Mouse (Mus musculus): Measurements from ENCODE around the gene Gm9922. TPM values are rescaled to one million over a fixed set of nuclear protein-coding genes. Genes with fewer than 3 reads are reported as not detected.
A peak's percentile ranks its signal among the peaks of the same experiment; 100 is the strongest.

The Gm9922 gene
- polyA plus RNA-seq, 1 experiment from 2014 or later: not detected

DNA sequence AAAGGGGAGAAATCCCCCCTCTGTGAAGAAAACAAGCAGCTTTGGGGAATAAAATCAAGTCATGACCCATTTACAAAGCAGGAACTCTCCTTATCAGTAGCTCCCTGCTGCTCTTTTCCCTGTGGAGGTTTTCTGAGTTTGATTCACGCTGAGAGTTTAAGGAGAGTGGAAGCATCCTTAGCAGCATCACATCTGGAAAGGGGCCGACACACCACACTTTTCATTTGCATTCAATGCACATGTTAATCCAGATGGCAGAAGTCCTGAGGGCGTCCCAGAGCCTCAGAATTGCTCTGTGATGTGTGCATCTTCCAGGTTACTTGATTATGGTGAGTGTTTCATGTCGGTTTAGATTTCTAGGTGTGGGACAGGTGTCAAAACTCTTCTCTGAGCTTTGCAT lies 25.8 kb upstream of the Gm9922 start:
- no peaks in the 10 kb centered on the region for H3K27me3 ChIP-seq (ENCODE audit: control insufficient read depth, insufficient read depth, low read length)
- H3K36me3 ChIP-seq (ENCODE audit: control insufficient read depth, insufficient read depth, low read length): no peaks in the 10 kb centered on the region
- 0 out of 2 replicates have a peak, but pooled peaks have one; percentile 17 for ATAC-seq (ENCODE audit: low read depth)
- no peak overlapping the region for H3K27ac ChIP-seq (ENCODE audit: low read depth, low read length)
- no peak overlapping the region for H3K4me3 ChIP-seq (ENCODE audit: low read depth, low read length)
- no peaks in the 10 kb centered on the region for H3K9me3 ChIP-seq (ENCODE audit: control insufficient read depth, low read length)
- H3K4me1 ChIP-seq (ENCODE audit: control insufficient read depth, insufficient read depth, low read length): no peaks in the 10 kb centered on the region
- no peak overlapping the region for H3K4me2 ChIP-seq (ENCODE audit: low read depth, low read length)
- WGBS: 36% methylated on average over 4 of the region's 4 CpGs
- H3K9ac ChIP-seq (replicated peaks; ENCODE audit: low read depth, low read length): no peak overlapping the region

DNA sequence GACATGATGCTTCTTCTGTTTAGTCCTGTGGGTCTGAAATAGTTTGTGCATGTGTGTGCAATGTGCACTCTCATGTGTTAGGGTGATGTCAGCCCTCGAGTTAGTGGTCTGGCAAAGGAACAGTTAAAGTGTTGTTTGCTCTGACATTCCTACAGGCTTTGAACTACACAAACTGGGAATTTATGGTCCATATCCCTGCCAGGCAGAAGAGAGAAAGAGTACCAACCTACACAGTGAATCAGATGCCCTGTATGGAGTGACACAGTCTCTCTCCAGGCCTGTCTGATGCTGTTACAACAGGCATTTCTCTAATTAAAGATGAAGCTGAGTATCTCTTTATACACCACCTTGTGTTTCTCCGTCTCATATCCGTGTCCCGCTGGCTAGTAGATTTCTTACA lies 21.3 kb upstream of the Gm9922 start:
- H3K27ac ChIP-seq (ENCODE audit: low read depth, low read length): no peak overlapping the region
- H3K27me3 ChIP-seq (ENCODE audit: control insufficient read depth, insufficient read depth, low read length): no peaks in the 10 kb centered on the region
- no peak overlapping the region for H3K9ac ChIP-seq (replicated peaks; ENCODE audit: low read depth, low read length)
- H3K36me3 ChIP-seq (ENCODE audit: control insufficient read depth, insufficient read depth, low read length): no peaks in the 10 kb centered on the region
- no peak overlapping the region for H3K4me3 ChIP-seq (ENCODE audit: low read depth, low read length)
- no peak for ATAC-seq (ENCODE audit: low read depth)
- H3K4me2 ChIP-seq (ENCODE audit: low read depth, low read length): no peak overlapping the region
- WGBS: 83% methylated on average over 4 of the region's 4 CpGs
- H3K9me3 ChIP-seq (ENCODE audit: control insufficient read depth, low read length): no peaks in the 10 kb centered on the region
- H3K4me1 ChIP-seq (ENCODE audit: control insufficient read depth, insufficient read depth, low read length): no peaks in the 10 kb centered on the region

- Histone ChIP-seq H3K9ac (replicated peaks; ENCODE audit: low read depth, low read length) (no peak overlapping the region), H3K27ac (ENCODE audit: low read depth, low read length) (no peak overlapping the region), H3K4me3 (ENCODE audit: low read depth, low read length) (no peak overlapping the region), H3K36me3 (ENCODE audit: control insufficient read depth, insufficient read depth, low read length) (no peaks in the 10 kb centered on the region), H3K9me3 (ENCODE audit: control insufficient read depth, low read length) (no peaks in the 10 kb centered on the region), H3K27me3 (ENCODE audit: control insufficient read depth, insufficient read depth, low read length) (no peaks in the 10 kb centered on the region), H3K4me2 (ENCODE audit: low read depth, low read length) (no peak overlapping the region), H3K4me1 (ENCODE audit: control insufficient read depth, insufficient read depth, low read length) (no peaks in the 10 kb centered on the region)
- 91% methylated on average over 7 of the region's 7 CpGs for WGBS
- no peak for ATAC-seq (ENCODE audit: low read depth)
Measured at GRCm38 (mm10) chr14:101748436-101748835, 18.8 kb upstream of the Gm9922 start.

DNA sequence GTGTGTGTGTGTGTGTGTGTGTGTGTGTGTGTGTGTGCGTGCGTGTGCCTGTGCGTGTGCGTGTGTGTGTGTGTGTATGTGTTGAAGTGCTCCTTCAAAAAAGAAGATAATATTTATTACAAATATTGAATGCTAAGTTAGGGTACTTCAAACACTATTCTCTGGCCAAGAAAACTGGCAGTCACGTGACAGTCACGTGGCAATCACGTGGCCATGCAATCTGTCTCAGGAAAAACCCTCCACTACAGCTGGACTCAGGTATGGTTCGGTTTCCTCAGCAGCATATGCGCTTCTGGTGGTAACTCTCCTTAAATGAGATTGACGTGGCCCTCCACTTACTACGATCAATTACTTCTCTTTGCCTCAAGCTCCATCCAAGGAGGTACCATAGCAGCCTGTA lies 18.2 kb upstream of the Gm9922 start:
- H3K36me3 ChIP-seq (ENCODE audit: control insufficient read depth, insufficient read depth, low read length): no peaks in the 10 kb centered on the region
- ATAC-seq (ENCODE audit: low read depth): no peak
- WGBS: 98% methylated on average over 11 of the region's 11 CpGs
- no peaks in the 10 kb centered on the region for H3K4me1 ChIP-seq (ENCODE audit: control insufficient read depth, insufficient read depth, low read length)
- no peaks in the 10 kb centered on the region for H3K27me3 ChIP-seq (ENCODE audit: control insufficient read depth, insufficient read depth, low read length)
- no peak overlapping the region for H3K9ac ChIP-seq (replicated peaks; ENCODE audit: low read depth, low read length)
- H3K27ac ChIP-seq (ENCODE audit: low read depth, low read length): no peak overlapping the region
- H3K4me3 ChIP-seq (ENCODE audit: low read depth, low read length): no peak overlapping the region
- no peaks in the 10 kb centered on the region for H3K9me3 ChIP-seq (ENCODE audit: control insufficient read depth, low read length)
- H3K4me2 ChIP-seq (ENCODE audit: low read depth, low read length): no peak overlapping the region

DNA sequence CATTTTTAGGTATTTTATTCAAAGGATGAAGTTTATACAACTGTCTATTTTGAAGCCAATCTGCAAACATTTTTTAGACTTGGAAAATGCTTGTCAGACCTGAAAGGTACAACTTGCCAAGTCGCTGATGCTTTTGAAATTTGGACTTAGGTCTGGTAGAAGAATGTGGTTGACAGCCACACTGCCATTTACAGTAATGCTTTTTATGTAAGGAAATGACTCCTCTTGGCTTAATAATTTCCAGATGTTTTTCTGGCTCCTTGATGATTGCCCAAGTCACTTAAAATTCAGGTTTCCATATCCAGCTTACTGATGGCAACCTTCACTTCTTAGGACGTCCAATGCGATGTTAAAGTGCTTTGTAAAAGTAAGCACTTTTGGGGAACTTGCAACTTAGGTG lies 17.0 kb upstream of the Gm9922 start:
- Histone ChIP-seq H3K4me1 (ENCODE audit: control insufficient read depth, insufficient read depth, low read length) (no peaks in the 10 kb centered on the region), H3K27me3 (ENCODE audit: control insufficient read depth, insufficient read depth, low read length) (no peaks in the 10 kb centered on the region), H3K27ac (ENCODE audit: low read depth, low read length) (no peak overlapping the region), H3K36me3 (ENCODE audit: control insufficient read depth, insufficient read depth, low read length) (no peaks in the 10 kb centered on the region), H3K4me2 (ENCODE audit: low read depth, low read length) (no peak overlapping the region), H3K9ac (replicated peaks; ENCODE audit: low read depth, low read length) (no peak overlapping the region), H3K4me3 (ENCODE audit: low read depth, low read length) (no peak overlapping the region), H3K9me3 (ENCODE audit: control insufficient read depth, low read length) (no peaks in the 10 kb centered on the region)
- 93% methylated on average over 3 of the region's 3 CpGs for WGBS
- no peak for ATAC-seq (ENCODE audit: low read depth)

GRCm38 (mm10) chr14:101737501-101737900 lies 7.9 kb upstream of the Gm9922 start:
- Histone ChIP-seq H3K9me3 (ENCODE audit: control insufficient read depth, low read length) (no peaks in the 10 kb centered on the region), H3K4me3 (ENCODE audit: low read depth, low read length) (no peak overlapping the region), H3K36me3 (ENCODE audit: control insufficient read depth, insufficient read depth, low read length) (no peaks in the 10 kb centered on the region), H3K4me2 (ENCODE audit: low read depth, low read length) (no peak overlapping the region), H3K4me1 (ENCODE audit: control insufficient read depth, insufficient read depth, low read length) (no peaks in the 10 kb centered on the region), H3K9ac (replicated peaks; ENCODE audit: low read depth, low read length) (no peak overlapping the region), H3K27me3 (ENCODE audit: control insufficient read depth, insufficient read depth, low read length) (no peaks in the 10 kb centered on the region), H3K27ac (ENCODE audit: low read depth, low read length) (no peak overlapping the region)
- 84% methylated on average over 4 of the region's 4 CpGs for WGBS
- ATAC-seq (ENCODE audit: low read depth): no peak

GRCm38 (mm10) chr14:101733542-101734303 lies 4.1 kb upstream of the Gm9922 start:
- no peak overlapping the region for H3K9ac ChIP-seq (replicated peaks; ENCODE audit: low read depth, low read length)
- H3K4me2 ChIP-seq (ENCODE audit: low read depth, low read length): no peak overlapping the region
- H3K36me3 ChIP-seq (ENCODE audit: control insufficient read depth, insufficient read depth, low read length): no peaks in the 10 kb centered on the region
- H3K9me3 ChIP-seq (ENCODE audit: control insufficient read depth, low read length): no peaks in the 10 kb centered on the region
- ATAC-seq (ENCODE audit: low read depth): no peak; the same call in 1 of the 2 replicates
- peaks cover 10% of the 10 kb centered on the region; the same call in 1 of the 2 replicates for H3K4me1 ChIP-seq (ENCODE audit: control insufficient read depth, insufficient read depth, low read length)
- H3K27ac ChIP-seq (ENCODE audit: low read depth, low read length): no peak overlapping the region
- no peak overlapping the region for H3K4me3 ChIP-seq (ENCODE audit: low read depth, low read length)
- WGBS: 31% methylated on average over 10 of the region's 10 CpGs
- peaks cover 14% of the 10 kb centered on the region for H3K27me3 ChIP-seq (ENCODE audit: control insufficient read depth, insufficient read depth, low read length)

DNA sequence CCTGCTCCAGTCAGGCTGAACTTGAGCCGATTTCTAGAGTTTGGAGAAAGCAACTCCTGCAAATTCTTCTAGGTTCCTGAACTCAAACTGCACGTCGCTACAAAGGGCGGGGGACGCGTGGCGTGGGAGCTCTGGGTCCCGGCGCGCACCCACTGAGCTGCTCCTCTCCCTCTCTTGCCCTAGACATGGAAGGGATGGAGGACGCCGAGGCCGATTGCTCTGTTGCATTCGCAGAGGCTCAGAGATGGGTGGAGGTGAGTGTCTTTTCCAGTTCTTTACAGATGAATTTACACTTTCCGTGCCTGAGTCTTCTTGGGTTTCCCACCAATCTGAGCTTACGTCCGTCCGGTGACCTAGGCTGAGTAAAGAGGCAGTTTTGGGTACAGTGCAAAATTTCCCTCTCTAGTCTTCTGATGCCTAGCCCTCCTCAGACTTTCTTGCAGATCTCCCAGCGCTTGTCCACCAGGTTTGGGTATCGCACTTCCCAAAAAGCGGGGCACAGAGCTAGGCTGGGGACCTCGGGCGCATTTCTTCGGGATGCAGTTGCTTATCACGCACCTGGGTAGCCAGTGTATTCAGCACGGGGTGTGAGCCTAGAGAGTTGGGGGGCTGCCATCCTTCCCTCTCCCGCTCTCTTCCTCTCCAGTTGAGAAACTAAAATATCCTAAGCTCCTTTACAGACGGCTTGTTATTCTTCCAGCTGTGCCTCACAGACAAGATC lies 518 bp upstream of the Gm9922 start:
- no peak overlapping the region for H3K9ac ChIP-seq (replicated peaks; ENCODE audit: low read depth, low read length)
- H3K4me2 ChIP-seq (ENCODE audit: low read depth, low read length): peak overlapping the region; percentile 99
- peak; percentile 28; the same call in 1 of the 2 replicates for ATAC-seq (ENCODE audit: low read depth)
- no peaks in the 10 kb centered on the region for H3K9me3 ChIP-seq (ENCODE audit: control insufficient read depth, low read length)
- H3K27ac ChIP-seq (ENCODE audit: low read depth, low read length): no peak overlapping the region
- peaks cover 23% of the 10 kb centered on the region for H3K27me3 ChIP-seq (ENCODE audit: control insufficient read depth, insufficient read depth, low read length)
- under 1% methylated on average over 28 of the region's 28 CpGs for WGBS
- peak overlapping the region; percentile 57 for H3K4me3 ChIP-seq (ENCODE audit: low read depth, low read length)
- H3K4me1 ChIP-seq (ENCODE audit: control insufficient read depth, insufficient read depth, low read length): peaks cover 10% of the 10 kb centered on the region; the same call in 1 of the 2 replicates
- no peaks in the 10 kb centered on the region for H3K36me3 ChIP-seq (ENCODE audit: control insufficient read depth, insufficient read depth, low read length)

- no peaks in the 10 kb centered on the region for H3K36me3 ChIP-seq (ENCODE audit: control insufficient read depth, insufficient read depth, low read length)
- H3K9me3 ChIP-seq (ENCODE audit: control insufficient read depth, low read length): no peaks in the 10 kb centered on the region
- no peaks in the 10 kb centered on the region for H3K4me1 ChIP-seq (ENCODE audit: control insufficient read depth, insufficient read depth, low read length)
- H3K4me3 ChIP-seq (ENCODE audit: low read depth, low read length): no peak overlapping the region
- H3K9ac ChIP-seq (replicated peaks; ENCODE audit: low read depth, low read length): no peak overlapping the region
- no peak for ATAC-seq (ENCODE audit: low read depth)
- no peaks in the 10 kb centered on the region for H3K27me3 ChIP-seq (ENCODE audit: control insufficient read depth, insufficient read depth, low read length)
- no peak overlapping the region for H3K27ac ChIP-seq (ENCODE audit: low read depth, low read length)
- no peak overlapping the region for H3K4me2 ChIP-seq (ENCODE audit: low read depth, low read length)
- 65% methylated on average over 2 of the region's 2 CpGs for WGBS
Measured at GRCm38 (mm10) chr14:101714414-101714813, 15.2 kb downstream of the Gm9922 start.
